Mouse (Mus musculus) ES-Bruce4 (cell line): ENCODE measurements around the gene Nucks1. TPM values are rescaled to one million over a fixed set of nuclear protein-coding genes. Genes with fewer than 3 reads are reported as not detected.

Experiments
- H3K27ac ChIP-seq: 2 replicates; pipeline ENCODE4 v1.5.1; 2012; ENCODE audit warnings: low read length, inconsistent platforms; ENCODE audit not compliant: insufficient read depth
- H3K27me3 ChIP-seq: 2 replicates; pipeline ENCODE4 v1.6.1; 2012; ENCODE audit warnings: mild to moderate bottlenecking, low read length, inconsistent platforms; ENCODE audit not compliant: control insufficient read depth, poor library complexity, insufficient read depth, severe bottlenecking
- H3K36me3 ChIP-seq: 2 replicates; pipeline ENCODE4 v1.6.1; 2012; ENCODE audit warnings: inconsistent platforms, mild to moderate bottlenecking, low read length, moderate library complexity; ENCODE audit not compliant: control insufficient read depth, poor library complexity, insufficient read depth, severe bottlenecking
- H3K4me1 ChIP-seq: one replicate; pipeline ENCODE4 v1.8.1; 2011; ENCODE audit warnings: low read length; ENCODE audit not compliant: control insufficient read depth, insufficient read depth
- H3K4me3 ChIP-seq: 2 replicates; pipeline ENCODE4 v1.5.1; 2011; ENCODE audit warnings: low read depth, mild to moderate bottlenecking, low read length
- H3K9ac ChIP-seq: 2 replicates; pipeline ENCODE4 v1.6.1; 2012; ENCODE audit warnings: low read depth, mild to moderate bottlenecking, inconsistent platforms; ENCODE audit not compliant: poor library complexity, severe bottlenecking
- H3K9me3 ChIP-seq: replicated peaks from 2 replicates; pipeline ENCODE4 v1.6.1; 2012; ENCODE audit warnings: mild to moderate bottlenecking, low read length, inconsistent platforms; ENCODE audit not compliant: control insufficient read depth, poor library complexity, insufficient read depth, severe bottlenecking
- CTCF ChIP-seq: IDR thresholded peaks from one replicate; pipeline ENCODE4 v1.8.1; 2011; ENCODE audit warnings: low read depth, low read length
- EP300 ChIP-seq: IDR thresholded peaks from 2 replicates; pipeline ENCODE4 v1.6.1; 2011; ENCODE audit warnings: low read depth, low read length; ENCODE audit not compliant: insufficient read depth
- POLR2A ChIP-seq: IDR thresholded peaks from one replicate; pipeline ENCODE4 v1.8.1; 2011; ENCODE audit warnings: low read length; ENCODE audit not compliant: insufficient read depth
- polyA plus RNA-seq: library from polyadenylated mRNA; stranded (reverse); fragments of >200 nt; gene quantifications from 2 replicates; pipeline ENCODE4 v1.2.4, GENCODE M21; 2011; ENCODE audit warnings: low read depth; ENCODE audit not compliant: missing spikeins, insufficient read depth, insufficient read length

Nucks1 gene
- polyA plus RNA-seq, 1 experiment, result 328 TPM

DNA sequence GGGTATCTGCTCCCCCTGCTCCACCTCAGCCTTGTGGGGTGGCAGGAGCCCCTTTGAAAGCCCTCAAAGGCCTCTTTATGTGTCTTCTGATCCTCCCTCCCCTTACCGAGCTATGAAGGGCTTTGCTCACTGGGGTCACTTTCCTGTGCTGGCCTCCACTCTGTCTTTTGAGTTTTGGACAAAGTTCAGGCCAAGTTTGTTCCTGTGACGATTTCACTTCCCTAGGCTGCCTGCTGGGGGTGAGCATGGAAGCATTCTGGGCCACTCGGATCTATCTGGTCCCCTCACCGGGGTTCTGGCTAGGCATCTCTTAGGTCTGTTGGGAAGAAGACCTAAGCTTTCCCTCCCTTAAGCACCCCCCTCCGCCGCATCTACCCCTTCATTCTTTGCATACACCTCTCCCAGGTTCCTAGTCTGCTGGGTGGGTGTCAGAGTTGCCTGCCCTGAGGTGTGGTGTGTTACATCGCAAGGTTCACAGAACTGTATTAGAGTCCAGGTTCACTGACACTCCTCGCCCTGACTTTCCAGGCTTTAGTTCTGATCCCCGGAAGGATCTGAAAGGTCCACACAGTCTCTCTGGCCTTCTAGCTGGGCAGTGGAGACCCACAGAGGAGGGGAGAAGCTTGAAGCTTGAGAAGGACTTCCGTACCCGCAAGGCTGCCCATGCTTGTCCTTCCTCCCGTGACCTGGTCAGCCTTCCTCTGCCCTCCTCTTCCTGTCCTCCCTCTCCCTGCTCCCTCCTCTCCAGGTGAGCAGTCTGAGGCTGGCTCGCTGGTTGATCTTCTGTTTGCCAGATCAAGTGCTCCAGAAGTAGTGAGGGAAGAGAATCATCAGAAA lies 62.4 kb downstream of the Nucks1 start:
- H3K36me3 ChIP-seq, result no peaks in the 10 kb centered on the region
- H3K27me3 ChIP-seq, result no peaks in the 10 kb centered on the region
- no peak overlapping the region for H3K27ac ChIP-seq
- H3K4me1 ChIP-seq, result peaks cover 6% of the 10 kb centered on the region
- no peaks in the 10 kb centered on the region for H3K9me3 ChIP-seq
- no peak overlapping the region for H3K4me3 ChIP-seq
- no peak overlapping the region for H3K9ac ChIP-seq
- TF ChIP-seq EP300 (no peak), CTCF (no peak), POLR2A (no peak)

DNA sequence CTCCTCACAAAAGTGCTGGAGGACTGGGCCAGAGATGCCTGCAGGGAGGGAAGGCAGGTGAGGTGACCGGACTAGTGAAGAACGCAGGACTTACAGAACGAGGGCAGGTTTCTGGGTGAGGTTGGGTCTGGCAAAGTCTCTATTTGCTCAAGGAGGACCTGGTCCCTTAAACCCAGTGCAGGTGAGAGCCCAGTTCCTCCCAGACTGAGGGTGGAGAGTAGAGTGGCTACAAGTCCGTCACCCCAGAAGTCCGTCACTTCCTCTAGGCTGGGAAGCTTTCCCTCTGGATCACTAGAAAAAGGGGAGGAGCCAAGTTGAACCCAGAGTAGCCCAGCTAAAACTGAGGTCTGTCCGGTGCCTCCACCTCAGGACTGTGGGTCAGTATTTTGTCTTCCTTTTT lies 63.7 kb downstream of the Nucks1 start:
- H3K27me3 ChIP-seq, result no peaks in the 10 kb centered on the region
- H3K4me3 ChIP-seq, result no peak overlapping the region
- H3K36me3 ChIP-seq, result no peaks in the 10 kb centered on the region
- no peak overlapping the region for H3K9ac ChIP-seq
- H3K4me1 ChIP-seq, result peaks cover 6% of the 10 kb centered on the region
- TF ChIP-seq CTCF, result no peak
- TF ChIP-seq EP300, result no peak
- TF ChIP-seq POLR2A, result no peak
- H3K27ac ChIP-seq, result no peak overlapping the region
- no peaks in the 10 kb centered on the region for H3K9me3 ChIP-seq

DNA sequence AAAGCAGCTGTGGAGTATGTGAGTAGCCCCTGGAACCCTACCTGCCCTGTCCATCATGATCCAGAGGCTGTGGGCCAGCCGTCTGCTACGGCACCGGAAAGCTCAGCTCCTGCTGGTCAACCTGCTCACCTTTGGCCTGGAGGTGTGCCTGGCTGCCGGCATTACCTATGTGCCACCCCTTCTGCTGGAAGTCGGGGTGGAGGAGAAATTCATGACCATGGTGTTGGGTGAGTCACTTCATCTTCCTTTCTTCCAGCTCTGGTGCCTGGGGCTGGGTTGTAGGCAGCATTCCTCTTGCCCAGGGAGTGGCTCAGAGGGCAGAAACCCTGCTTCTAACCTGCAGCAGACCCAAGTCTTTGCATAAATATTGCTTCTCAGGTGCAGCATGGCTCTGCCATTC lies 66.6 kb downstream of the Nucks1 start:
- Histone ChIP-seq H3K27ac (no peak overlapping the region), H3K4me1 (peaks cover under 1% of the 10 kb centered on the region), H3K9ac (no peak overlapping the region), H3K9me3 (no peaks in the 10 kb centered on the region), H3K27me3 (no peaks in the 10 kb centered on the region), H3K36me3 (no peaks in the 10 kb centered on the region), H3K4me3 (no peak overlapping the region)
- TF ChIP-seq EP300, result no peak
- no peak for TF ChIP-seq POLR2A
- TF ChIP-seq CTCF, result no peak

DNA sequence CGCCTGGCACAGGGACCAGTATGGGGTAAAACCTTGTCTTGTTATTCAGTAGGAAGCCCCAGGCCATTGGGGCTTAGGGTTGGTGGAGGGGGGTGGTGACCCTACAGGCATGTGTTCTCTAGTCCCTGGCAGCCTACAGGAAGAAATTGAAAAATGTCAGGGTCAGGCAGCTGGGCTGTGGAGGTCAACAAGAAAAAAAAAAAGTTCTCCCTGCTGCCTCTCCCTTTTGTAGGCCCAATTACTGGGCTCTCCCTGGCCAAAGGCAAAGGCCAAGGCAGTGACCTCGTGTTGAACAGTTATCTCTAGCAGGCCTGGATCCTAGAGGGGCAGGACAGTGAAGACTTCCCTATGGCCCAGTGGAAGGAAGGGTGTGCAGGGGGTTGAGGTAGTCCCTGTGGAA lies 70.1 kb downstream of the Nucks1 start:
- TF ChIP-seq EP300 (no peak), CTCF (no peak), POLR2A (no peak)

DNA sequence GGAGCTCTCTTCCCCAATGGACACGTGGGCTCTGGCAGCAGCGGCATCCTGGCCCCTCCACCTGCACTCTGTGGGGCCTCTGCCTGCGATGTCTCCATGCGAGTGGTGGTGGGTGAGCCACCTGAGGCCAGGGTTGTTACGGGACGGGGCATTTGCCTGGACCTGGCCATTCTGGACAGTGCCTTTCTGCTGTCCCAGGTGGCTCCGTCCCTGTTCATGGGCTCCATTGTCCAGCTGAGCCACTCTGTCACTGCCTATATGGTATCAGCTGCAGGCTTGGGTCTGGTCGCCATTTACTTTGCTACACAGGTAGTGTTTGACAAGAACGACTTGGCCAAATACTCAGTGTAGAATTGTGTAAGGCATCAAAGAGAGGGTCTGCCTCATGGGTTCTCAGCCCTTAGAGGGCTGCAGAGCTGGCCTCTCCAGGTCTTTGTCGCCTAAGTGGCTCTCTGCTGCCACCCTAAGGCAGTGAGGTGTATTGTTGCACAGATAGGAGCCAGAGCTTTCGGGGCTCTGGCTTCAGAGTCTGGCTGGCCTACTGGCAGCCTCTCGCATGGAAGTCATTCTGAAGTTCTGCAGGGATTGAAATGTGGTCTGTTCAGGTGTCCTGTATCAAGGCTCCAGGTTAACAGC lies 71.2 kb downstream of the Nucks1 start:
- H3K4me1 ChIP-seq, result no peaks in the 10 kb centered on the region
- TF ChIP-seq CTCF, result peak; percentile 87
- no peak for TF ChIP-seq EP300
- H3K9ac ChIP-seq, result no peak overlapping the region
- H3K4me3 ChIP-seq, result no peak overlapping the region
- H3K9me3 ChIP-seq, result no peaks in the 10 kb centered on the region
- no peak overlapping the region for H3K27ac ChIP-seq
- H3K27me3 ChIP-seq, result no peaks in the 10 kb centered on the region
- no peaks in the 10 kb centered on the region for H3K36me3 ChIP-seq

More for the DNA sequence above, 70.1 kb downstream of the Nucks1 start:
- Histone ChIP-seq H3K27me3 (no peaks in the 10 kb centered on the region), H3K27ac (no peak overlapping the region), H3K9ac (no peak overlapping the region), H3K9me3 (no peaks in the 10 kb centered on the region), H3K4me1 (no peaks in the 10 kb centered on the region), H3K36me3 (no peaks in the 10 kb centered on the region), H3K4me3 (no peak overlapping the region)

DNA sequence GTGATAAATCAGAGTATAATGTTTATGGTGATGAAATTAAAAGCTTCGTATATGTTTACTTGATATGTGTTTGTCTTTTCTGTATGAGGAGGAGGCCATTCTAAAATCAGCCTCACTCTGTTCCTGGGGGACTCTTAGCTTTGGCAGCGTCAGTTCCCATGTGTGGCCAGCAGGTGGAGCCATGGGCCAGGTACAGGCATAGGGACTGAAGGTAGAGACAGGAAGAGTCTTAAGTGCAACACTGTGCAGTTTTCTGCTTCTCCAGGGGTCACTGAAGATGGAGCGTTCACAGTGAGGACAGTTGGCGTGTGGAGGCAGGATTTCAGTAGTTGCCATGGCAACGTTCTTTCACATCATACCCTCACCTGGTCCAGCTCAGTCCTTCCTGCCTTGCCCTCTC lies 72.6 kb downstream of the Nucks1 start:
- Histone ChIP-seq H3K4me3 (no peak overlapping the region), H3K9me3 (no peaks in the 10 kb centered on the region), H3K9ac (no peak overlapping the region), H3K4me1 (no peaks in the 10 kb centered on the region), H3K27me3 (no peaks in the 10 kb centered on the region), H3K36me3 (no peaks in the 10 kb centered on the region), H3K27ac (no peak overlapping the region)
- TF ChIP-seq POLR2A, result no peak
- peak; percentile 99 for TF ChIP-seq CTCF
- TF ChIP-seq EP300, result no peak
